Mouse (Mus musculus) megakaryocyte, embryonic 14.5 days (primary cell): ENCODE data around the gene Fam198b.

ENCODE experiments used
- FLI1 ChIP-seq: IDR thresholded peaks from 2 replicates; pipeline ENCODE4 v1.6.1; 2012; ENCODE audit warnings: low read length, inconsistent platforms, mixed read lengths
- GATA1 ChIP-seq: IDR thresholded peaks from 3 replicates; pipeline ENCODE4 v1.6.1; 2012; ENCODE audit warnings: mixed read lengths, low read length, inconsistent platforms, borderline replicate concordance

- TF ChIP-seq GATA1 (no peak), FLI1 (no peak)
Measured at GRCm38 (mm10) chr3:79878350-79878749, 6.0 kb upstream of the Fam198b start.
